Mouse (Mus musculus) forebrain, postnatal 0 days (tissue): ENCODE measurements around the gene Sfrp2. TPM values are rescaled to one million over a fixed set of nuclear protein-coding genes. Genes with fewer than 3 reads are reported as not detected.

Experiments
- ATAC-seq: fragments of 200-750 bp; cut with Nextera tagmentation; 2 replicates; pipeline ENCODE4 v1.8.0; 2017; ENCODE audit warnings: mild to moderate bottlenecking, moderate library complexity
- DNase-seq: peaks from one replicate; pipeline ENCODE4 v3.0.0-alpha.2; 2015
- H3K27ac ChIP-seq: fragments of 300-500 bp; sonication (generic); 2 replicates; pipeline ENCODE4 v1.5.1; 2014; ENCODE audit warnings: low read depth, mild to moderate bottlenecking, antibody characterized with exemption, low read length, moderate library complexity, mixed read lengths
- H3K27me3 ChIP-seq: fragments of 300-500 bp; sonication (generic); 2 replicates; pipeline ENCODE4 v1.6.1; 2014; ENCODE audit warnings: mild to moderate bottlenecking, low read length, mixed read lengths; ENCODE audit not compliant: insufficient read depth
- H3K36me3 ChIP-seq: fragments of 300-500 bp; sonication (generic); 2 replicates; pipeline ENCODE4 v1.6.1; 2014; ENCODE audit warnings: mild to moderate bottlenecking, moderate library complexity; ENCODE audit not compliant: insufficient read depth
- H3K4me1 ChIP-seq: fragments of 300-500 bp; sonication (generic); 2 replicates; pipeline ENCODE4 v1.6.1; 2014; ENCODE audit warnings: antibody characterized with exemption; ENCODE audit not compliant: insufficient read depth
- H3K4me2 ChIP-seq: fragments of 300-500 bp; sonication (generic); 2 replicates; pipeline ENCODE4 v1.6.1; 2014; ENCODE audit warnings: low read depth, mild to moderate bottlenecking, moderate library complexity
- H3K4me3 ChIP-seq: fragments of 300-500 bp; sonication (generic); 2 replicates; pipeline ENCODE4 v1.5.1; 2014; ENCODE audit warnings: low read depth, low read length, mixed read lengths
- H3K9ac ChIP-seq: fragments of 300-500 bp; sonication (generic); 2 replicates; pipeline ENCODE4 v1.6.1; 2014; ENCODE audit warnings: mild to moderate bottlenecking
- H3K9me3 ChIP-seq: fragments of 300-500 bp; sonication (generic); 2 replicates; pipeline ENCODE4 v1.6.1; 2016; ENCODE audit warnings: low read length
- CTCF ChIP-seq: sonication (generic); IDR thresholded peaks from 2 replicates; pipeline ENCODE4 v1.5.1; 2016; ENCODE audit warnings: antibody characterized with exemption, control low read depth, low read depth
- WGBS: fragments of 180-500 bp; shearing (Covaris S2); extraction: QIAGEN DNeasy Blood & Tissue Kit; methylation state at CpG from one replicate; pipeline ENCODE4 v1.1.7; 2014; 5-methylcytosine and 5-hydroxymethylcytosine counted together
- polyA plus RNA-seq: library from polyadenylated mRNA; unstranded; fragments of >200 nt; fragmentation: Nextera tagmentation; extraction: Ambion mirVana; gene quantifications from 2 replicates; pipeline ENCODE4 v1.2.1, GENCODE M21; 2015
- total RNA-seq: library from RNA; depleted of rRNA; stranded (reverse); fragments of >200 nt; gene quantifications from 2 replicates; pipeline ENCODE4 v1.2.3, GENCODE M21; 2014

Gene Sfrp2
- total and polyA plus RNA-seq, 2 experiments from 2014 or later, result 24.2 to 26.3 TPM

DNA sequence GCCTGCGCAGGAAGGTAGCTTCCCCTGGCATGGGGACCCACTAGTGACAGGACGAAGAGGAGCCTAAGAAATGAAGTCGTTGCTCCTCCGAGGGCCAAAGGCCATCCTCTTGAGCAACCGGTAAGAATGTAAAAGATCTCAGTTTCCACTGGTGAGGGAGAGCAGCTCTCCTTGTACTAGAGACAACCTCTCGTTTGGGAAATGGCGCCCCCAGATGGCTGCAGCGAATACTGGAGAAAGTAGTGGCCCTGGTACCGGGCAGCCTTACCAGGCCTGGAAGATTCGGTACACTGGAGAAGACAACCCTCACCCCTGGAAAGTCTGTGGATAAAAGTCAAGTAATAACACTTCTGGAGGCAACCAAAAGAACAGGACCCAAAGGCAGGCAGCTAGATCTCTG is 3.8 kb upstream of the Sfrp2 start:
- Histone ChIP-seq H3K4me2 (no peak overlapping the region), H3K27me3 (no peaks in the 10 kb centered on the region), H3K9ac (no peak overlapping the region), H3K4me3 (no peak overlapping the region), H3K36me3 (no peaks in the 10 kb centered on the region), H3K27ac (no peak overlapping the region), H3K9me3 (no peaks in the 10 kb centered on the region), H3K4me1 (peaks cover 10% of the 10 kb centered on the region; the same call in 1 of the 2 replicates)
- peak; percentile 30; the same call in 1 of the 2 replicates for TF ChIP-seq CTCF
- no peak for ATAC-seq
- 78% methylated on average over 10 of the region's 10 CpGs for WGBS
- DNase-seq, result no peak

DNA sequence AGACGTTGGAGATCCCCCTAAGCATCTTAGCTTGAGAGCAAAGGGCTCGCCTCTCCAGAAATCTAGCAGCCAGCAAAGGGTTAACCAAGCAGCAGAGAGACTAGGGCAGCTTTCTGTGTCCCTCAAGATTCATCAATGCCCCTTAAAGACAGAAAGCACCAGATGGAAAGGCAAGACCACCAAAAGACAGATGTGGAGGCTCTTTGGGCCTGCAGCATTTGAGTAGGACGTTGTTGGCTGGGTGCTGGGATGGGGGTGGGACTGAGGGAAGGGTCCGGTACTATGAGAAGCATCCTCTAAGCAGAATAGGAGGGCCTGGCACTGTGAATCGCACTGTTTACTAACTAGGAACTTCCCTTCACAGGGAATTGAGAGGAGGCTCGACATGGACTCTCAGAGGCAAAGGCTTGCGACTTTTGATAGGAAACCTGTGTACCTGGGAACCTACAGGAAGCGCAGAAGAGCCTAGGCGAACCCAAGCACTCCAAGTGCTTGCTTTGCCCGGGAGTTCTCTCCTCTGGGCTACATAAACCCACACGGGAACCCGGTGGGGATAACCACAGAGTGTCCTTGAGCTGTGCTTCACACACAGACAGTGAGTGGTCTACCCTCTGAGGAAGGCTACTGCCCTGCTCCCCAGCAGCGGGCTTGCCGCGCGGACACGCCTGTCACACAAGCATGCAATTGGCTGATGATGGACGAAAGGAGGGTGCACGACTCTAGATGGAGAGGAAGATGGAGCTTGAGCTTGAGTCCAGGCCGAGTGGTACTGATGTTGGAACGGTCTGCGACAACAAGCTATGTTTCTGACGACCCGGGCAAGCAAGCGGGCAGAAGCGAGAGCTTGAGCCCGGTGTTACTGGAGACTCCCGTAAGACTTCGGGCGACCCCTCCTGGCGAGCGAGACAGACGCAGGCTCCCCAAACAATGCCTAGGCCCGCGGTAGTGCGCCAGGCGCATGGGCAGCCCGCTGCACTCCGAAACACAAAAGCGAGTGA is 2.3 kb upstream of the Sfrp2 start:
- ATAC-seq (peak; percentile 89), DNase-seq (peak; percentile 90)
- H3K27me3 ChIP-seq, result no peaks in the 10 kb centered on the region; the same call in 1 of the 2 replicates
- H3K36me3 ChIP-seq, result no peaks in the 10 kb centered on the region
- H3K27ac ChIP-seq, result no peak overlapping the region
- peak overlapping the region; percentile 57 for H3K9ac ChIP-seq
- TF ChIP-seq CTCF, result peak; percentile 90
- WGBS, result 8% methylated on average over 40 of the region's 40 CpGs
- H3K4me1 ChIP-seq, result peaks cover 10% of the 10 kb centered on the region; the same call in 1 of the 2 replicates
- H3K4me2 ChIP-seq, result peak overlapping the region; percentile 73
- H3K4me3 ChIP-seq, result peak overlapping the region; percentile 32
- H3K9me3 ChIP-seq, result no peaks in the 10 kb centered on the region

DNA sequence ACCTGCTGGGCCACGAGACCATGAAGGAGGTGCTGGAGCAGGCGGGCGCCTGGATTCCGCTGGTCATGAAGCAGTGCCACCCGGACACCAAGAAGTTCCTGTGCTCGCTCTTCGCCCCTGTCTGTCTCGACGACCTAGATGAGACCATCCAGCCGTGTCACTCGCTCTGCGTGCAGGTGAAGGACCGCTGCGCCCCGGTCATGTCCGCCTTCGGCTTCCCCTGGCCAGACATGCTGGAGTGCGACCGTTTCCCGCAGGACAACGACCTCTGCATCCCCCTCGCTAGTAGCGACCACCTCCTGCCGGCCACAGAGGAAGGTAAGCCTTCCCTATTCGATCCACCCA is 577 bp downstream of the Sfrp2 start:
- Histone ChIP-seq H3K27ac (0 out of 2 replicates have a peak overlapping the region, but pooled peaks have one; percentile 40), H3K9ac (peak overlapping the region; percentile 60), H3K27me3 (no peaks in the 10 kb centered on the region; the same call in 1 of the 2 replicates), H3K4me1 (peaks cover 10% of the 10 kb centered on the region; the same call in 1 of the 2 replicates), H3K9me3 (no peaks in the 10 kb centered on the region), H3K4me3 (peak overlapping the region; percentile 61), H3K4me2 (peak overlapping the region; percentile 98), H3K36me3 (no peaks in the 10 kb centered on the region)
- ATAC-seq, result no peak; the same call in 1 of the 2 replicates
- TF ChIP-seq CTCF, result no peak
- no peak for DNase-seq
- WGBS, result under 1% methylated on average over 25 of the region's 25 CpGs

DNA sequence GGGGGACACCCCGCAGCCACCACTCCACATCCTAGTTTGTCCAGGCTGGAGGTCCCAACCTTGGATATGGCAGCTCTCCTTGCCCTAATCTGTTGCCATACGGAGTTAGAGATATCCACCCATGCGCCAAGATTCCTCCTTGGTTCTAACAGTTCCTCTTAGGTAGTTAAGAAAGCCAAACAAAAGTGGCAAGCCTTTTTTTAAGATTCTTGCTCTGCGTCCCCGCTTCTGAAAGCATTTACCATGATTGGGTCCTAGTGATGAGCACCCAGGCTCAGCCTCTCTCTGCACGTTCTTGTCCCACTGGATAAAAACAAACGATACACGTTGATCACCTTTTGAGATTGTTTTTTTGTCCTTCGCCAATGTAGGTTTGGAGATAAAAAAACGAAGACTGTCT is 1.0 kb downstream of the Sfrp2 start:
- ATAC-seq, result no peak
- H3K9ac ChIP-seq, result peak overlapping the region; percentile 60
- 10% methylated on average over 10 of the region's 10 CpGs for WGBS

DNA sequence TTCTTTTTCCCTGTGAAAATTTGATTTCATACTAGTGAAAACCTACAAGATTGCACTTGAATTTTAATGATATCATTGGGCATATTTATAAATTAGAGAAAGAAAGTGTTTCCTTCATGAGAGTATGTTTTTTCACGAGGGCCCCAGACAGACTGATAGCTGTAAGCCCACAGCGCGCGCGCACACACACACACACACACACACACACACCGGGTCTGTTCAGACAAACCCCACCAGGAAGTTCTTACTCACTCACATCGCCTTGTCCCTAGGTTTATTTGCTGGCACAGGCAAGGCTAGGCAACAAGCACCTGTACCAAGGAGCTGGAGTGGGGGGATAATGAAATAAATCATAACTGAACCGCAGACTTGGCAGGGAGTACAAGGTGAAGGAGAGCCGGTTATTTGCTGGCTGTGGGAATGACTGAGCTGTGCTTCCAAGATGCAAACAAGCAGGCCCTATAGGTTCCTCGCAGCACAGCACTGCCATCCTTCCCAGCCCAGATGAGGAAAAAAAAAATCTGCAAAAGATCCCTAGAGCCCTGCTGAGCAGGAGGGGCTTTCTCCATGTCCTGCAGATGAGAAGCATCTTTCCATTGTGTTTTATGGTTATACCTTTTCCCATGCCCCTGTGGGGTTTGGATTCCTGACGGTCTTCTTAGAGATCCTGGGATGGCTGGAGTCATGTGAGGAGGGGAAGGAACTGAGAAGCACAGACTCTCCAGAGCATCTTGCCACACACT is 2.3 kb downstream of the Sfrp2 start:
- DNase-seq (no peak), ATAC-seq (no peak)
- Histone ChIP-seq H3K4me2 (peak overlapping the region; percentile 19), H3K36me3 (peaks cover 5% of the 10 kb centered on the region; the same call in 1 of the 2 replicates), H3K27ac (no peak overlapping the region), H3K4me3 (no peak overlapping the region), H3K4me1 (peaks cover 10% of the 10 kb centered on the region; the same call in 1 of the 2 replicates), H3K9ac (0 out of 2 replicates have a peak overlapping the region, but pooled peaks have one; percentile 10), H3K9me3 (no peaks in the 10 kb centered on the region), H3K27me3 (no peaks in the 10 kb centered on the region; the same call in 1 of the 2 replicates)
- WGBS, result 17% methylated on average over 11 of the region's 11 CpGs
- TF ChIP-seq CTCF, result no peak

More for the DNA sequence above, 1.0 kb downstream of the Sfrp2 start:
- no peak for DNase-seq
- no peak for TF ChIP-seq CTCF
- peaks cover 10% of the 10 kb centered on the region; the same call in 1 of the 2 replicates for H3K4me1 ChIP-seq
- no peaks in the 10 kb centered on the region for H3K9me3 ChIP-seq
- peak overlapping the region; percentile 98 for H3K4me2 ChIP-seq
- H3K27me3 ChIP-seq, result no peaks in the 10 kb centered on the region; the same call in 1 of the 2 replicates
- peak overlapping the region; percentile 61 for H3K4me3 ChIP-seq
- H3K36me3 ChIP-seq, result no peaks in the 10 kb centered on the region; the same call in 1 of the 2 replicates
- H3K27ac ChIP-seq, result no peak overlapping the region

DNA sequence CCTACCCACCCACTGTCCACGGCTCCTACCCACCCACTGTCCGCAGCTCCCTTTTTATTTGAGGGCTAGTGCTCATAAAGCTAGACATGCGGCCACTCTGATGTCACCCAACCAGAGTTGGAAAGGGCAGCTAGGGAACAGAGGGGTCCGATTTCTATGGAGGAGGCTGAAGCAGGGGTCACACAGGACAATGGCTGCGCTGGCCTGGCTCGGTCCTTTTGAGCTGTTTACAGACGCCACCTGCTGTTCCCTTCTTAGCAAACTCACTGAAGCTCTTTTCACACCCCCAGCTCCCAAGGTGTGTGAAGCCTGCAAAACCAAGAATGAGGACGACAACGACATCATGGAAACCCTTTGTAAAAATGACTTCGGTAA is 2.9 kb downstream of the Sfrp2 start:
- Histone ChIP-seq H3K4me1 (peaks cover 6% of the 10 kb centered on the region; the same call in 1 of the 2 replicates), H3K4me3 (no peak overlapping the region), H3K27me3 (no peaks in the 10 kb centered on the region; the same call in 1 of the 2 replicates), H3K9ac (0 out of 2 replicates have a peak overlapping the region, but pooled peaks have one; percentile 10), H3K4me2 (peak overlapping the region; percentile 19; the same call in 1 of the 2 replicates), H3K36me3 (peaks cover 5% of the 10 kb centered on the region; the same call in 1 of the 2 replicates), H3K27ac (no peak overlapping the region), H3K9me3 (no peaks in the 10 kb centered on the region)
- no peak for DNase-seq
- 17% methylated on average over 10 of the region's 10 CpGs for WGBS
- no peak for ATAC-seq
- peak; percentile 37 for TF ChIP-seq CTCF
